In genomic region chr2:153650014-153650687, GRCm38 (mm10) we compare ENCODE assay signal across 7 mouse cellular contexts. TPM values are rescaled to one million over a fixed set of nuclear protein-coding genes. Genes with fewer than 3 reads are reported as not detected.
DNase-seq lines count a peak whose midpoint lies in the region; ATAC-seq and TF ChIP-seq lines count a peak whose summit lies in the region.

No protein-coding gene starts in this region.

- TF ChIP-seq EP300 in ES-Bruce4 (IDR thresholded peaks at IDR 0.05; ENCODE audit: insufficient read depth, low read depth, low read length), result peak; percentile 79

- no peaks in the 10 kb centered on the region for H3K4me1 ChIP-seq in ES-Bruce4 (ENCODE audit: control insufficient read depth, insufficient read depth, low read length)
- peaks cover 22% of the 10 kb centered on the region for H3K4me1 ChIP-seq in erythroblast, embryonic 14.5 days (ENCODE audit: control insufficient read depth)
- H3K4me1 ChIP-seq in lung, embryonic 15.5 days, result peaks cover 15% of the 10 kb centered on the region
- H3K4me1 ChIP-seq in small intestine, adult 2 months (ENCODE audit: control insufficient read depth, insufficient read depth, insufficient read length, low read length), result 0 out of 2 replicates have a peak, but pooled peaks cover 3% of the 10 kb centered on the region

- H3K36me3 ChIP-seq in ES-Bruce4 (ENCODE audit: control insufficient read depth, insufficient read depth, low read length, poor library complexity, severe bottlenecking), result no peaks in the 10 kb centered on the region; the same call in 1 of the 2 replicates
- no peaks in the 10 kb centered on the region for H3K36me3 ChIP-seq in erythroblast, embryonic 14.5 days (ENCODE audit: control insufficient read depth)
- no peaks in the 10 kb centered on the region for H3K36me3 ChIP-seq in lung, embryonic 15.5 days
- no peaks in the 10 kb centered on the region for H3K36me3 ChIP-seq in small intestine, adult 2 months (ENCODE audit: control insufficient read depth, insufficient read depth, low read length)

- no peaks in the 10 kb centered on the region for H3K9me3 ChIP-seq in ES-Bruce4 (replicated peaks; ENCODE audit: control insufficient read depth, insufficient read depth, low read length, poor library complexity, severe bottlenecking)
- H3K9me3 ChIP-seq in erythroblast, embryonic 14.5 days (ENCODE audit: control insufficient read depth, low read length), result no peaks in the 10 kb centered on the region
- H3K9me3 ChIP-seq in lung, embryonic 15.5 days, result no peaks in the 10 kb centered on the region

- no peak for TF ChIP-seq CTCF in ES-Bruce4 (IDR thresholded peaks at IDR 0.05; ENCODE audit: low read depth, low read length)
- TF ChIP-seq CTCF in small intestine, adult 2 months (IDR thresholded peaks at IDR 0.05; ENCODE audit: extremely low read depth, insufficient read length, insufficient replicate concordance, low read depth, low read length), result no peak

- peak overlapping the region; percentile 94 for H3K4me2 ChIP-seq in lung, embryonic 15.5 days

- 2% methylated on average over 28 of the region's 28 CpGs for WGBS in lung, embryonic 15.5 days
- WGBS in small intestine, adult 2 months, result 3% methylated on average over 28 of the region's 28 CpGs

- H3K9ac ChIP-seq in ES-Bruce4 (ENCODE audit: low read depth, poor library complexity, severe bottlenecking), result peak overlapping the region; percentile 76
- H3K9ac ChIP-seq in lung, embryonic 15.5 days, result peak overlapping the region; percentile 83

- peak; percentile 44; the same call in 1 of the 2 replicates for ATAC-seq in lung, embryonic 15.5 days (ENCODE audit: borderline replicate concordance, extremely low read depth, low FRiP score, low TSS enrichment)

- no peak for TF ChIP-seq POLR2A in ES-Bruce4 (IDR thresholded peaks at IDR 0.05; ENCODE audit: insufficient read depth, low read length)
- no peak for TF ChIP-seq POLR2A in small intestine, adult 2 months (IDR thresholded peaks at IDR 0.05; ENCODE audit: low read depth, low read length)

- H3K27me3 ChIP-seq in ES-Bruce4 (ENCODE audit: control insufficient read depth, insufficient read depth, low read length, poor library complexity, severe bottlenecking), result no peaks in the 10 kb centered on the region
- peaks cover 29% of the 10 kb centered on the region for H3K27me3 ChIP-seq in erythroblast, embryonic 14.5 days (ENCODE audit: control insufficient read depth)
- no peaks in the 10 kb centered on the region for H3K27me3 ChIP-seq in lung, embryonic 15.5 days
- H3K27me3 ChIP-seq in small intestine, adult 2 months (ENCODE audit: control insufficient read depth, insufficient read depth, low read length), result no peaks in the 10 kb centered on the region

- peak; percentile 55 to 59 for DNase-seq in B cell, adult 2 months
- peak; percentile 48 for DNase-seq in kidney, adult 11 months
- no peak for DNase-seq in right cerebral cortex, postnatal 14 days

- H3K4me3 ChIP-seq in ES-Bruce4 (ENCODE audit: low read depth, low read length), result peak overlapping the region; percentile 77
- peak overlapping the region; percentile 71 for H3K4me3 ChIP-seq in erythroblast, embryonic 14.5 days (replicated peaks)
- H3K4me3 ChIP-seq in lung, embryonic 15.5 days, result peak overlapping the region; percentile 81
- peak overlapping the region; percentile 85 for H3K4me3 ChIP-seq in small intestine, adult 2 months (ENCODE audit: low read depth, low read length)

- no peak overlapping the region for H3K27ac ChIP-seq in ES-Bruce4 (ENCODE audit: insufficient read depth, low read length)
- no peak overlapping the region for H3K27ac ChIP-seq in lung, embryonic 15.5 days
- no peak overlapping the region for H3K27ac ChIP-seq in small intestine, adult 2 months (ENCODE audit: insufficient read depth, low read depth, low read length)

RNA-seq across cellular contexts. Expression of gene Dnmt3b, which starts 0.9 kb away (rescaled TPM):
- polyA plus RNA-seq in ES-Bruce4 (2011; ENCODE audit: insufficient read depth, insufficient read length, low read depth, missing spikeins), result 105 and 112 TPM in 2 replicates
- polyA plus RNA-seq in erythroblast, embryonic 14.5 days (2012), result 0.05 and 0.08 TPM in 2 replicates
- polyA plus RNA-seq in lung, embryonic 15.5 days (2015; fragmentation: Nextera tagmentation; extraction: Ambion mirVana), result 12.3 and 13.0 TPM in 2 replicates
- 0.61 and 0.98 TPM in 2 replicates for polyA plus RNA-seq in small intestine, adult 2 months (2012; rRNA removed)

RNA-seq across cellular contexts. Expression of gene Commd7, which starts 17.6 kb away (rescaled TPM):
- 16.5 and 18.0 TPM in 2 replicates for polyA plus RNA-seq in ES-Bruce4 (2011; ENCODE audit: insufficient read depth, insufficient read length, low read depth, missing spikeins)
- polyA plus RNA-seq in erythroblast, embryonic 14.5 days (2012), result 0.38 TPM in 2 replicates
- polyA plus RNA-seq in lung, embryonic 15.5 days (2015; fragmentation: Nextera tagmentation; extraction: Ambion mirVana), result 83.5 and 84.8 TPM in 2 replicates
- 9.0 and 16.2 TPM in 2 replicates for polyA plus RNA-seq in small intestine, adult 2 months (2012; rRNA removed)

RNA-seq across cellular contexts. Expression of gene Dnmt3c, which starts 46.3 kb away (rescaled TPM):
- 5.5 and 5.6 TPM in 2 replicates for polyA plus RNA-seq in ES-Bruce4 (2011; ENCODE audit: insufficient read depth, insufficient read length, low read depth, missing spikeins)
- polyA plus RNA-seq in erythroblast, embryonic 14.5 days (2012), result not detected in 2 replicates
- polyA plus RNA-seq in lung, embryonic 15.5 days (2015; fragmentation: Nextera tagmentation; extraction: Ambion mirVana), result not detected in 2 replicates
- not detected in 2 replicates for polyA plus RNA-seq in small intestine, adult 2 months (2012; rRNA removed)
